Mouse (Mus musculus) left cerebral cortex, postnatal 25 days (tissue): ENCODE measurements around the gene Atp1a1. TPM values are rescaled to one million over a fixed set of nuclear protein-coding genes. Genes with fewer than 3 reads are reported as not detected.
A peak's percentile ranks its signal among the peaks of the same experiment; 100 is the strongest.

Source experiments
- DNase-seq, 2 experiments: peaks; one replicate each; pipeline ENCODE4 v3.0.0; 2022; ENCODE audit warnings: low spot score in 2 of 2, mixed read lengths in 1 of 2
- intact Hi-C: fragments of 180-260 bp; cut with DNase I; formaldehyde crosslinking; loops from one replicate; pipeline ENCODE4 v1.15.1; 2025
- total RNA-seq, 2 experiments: library from RNA; stranded (reverse); gene quantifications; 2 replicates each; pipeline ENCODE4 v1.2.3; 2021

Atp1a1 gene
- total RNA-seq, 2 experiments from 2014 or later = 1,156 to 1,300 TPM

GRCm38 (mm10) chr3:101570246-101570645, 34.2 kb downstream of the Atp1a1 start:
- intact Hi-C loops = loop anchor here (5.0 kb wide), 1 partner anchor 63 kb away; no protein-coding TSS in a partner anchor
- no peak for DNase-seq

GRCm38 (mm10) chr3:101568627-101569026, 35.9 kb downstream of the Atp1a1 start:
- no peak for DNase-seq
- intact Hi-C loops = no loop called here

- intact Hi-C loops = no loop called here
- DNase-seq = no peak
These were observed 40.5 kb downstream of the Atp1a1 start for GRCm38 (mm10) chr3:101564011-101564410.

GRCm38 (mm10) chr3:101562510-101563209, 41.8 kb downstream of the Atp1a1 start:
- no peak for DNase-seq
- intact Hi-C loops = no loop called here

- no peak for DNase-seq
- intact Hi-C loops = no loop called here
These were observed 42.5 kb downstream of the Atp1a1 start for GRCm38 (mm10) chr3:101561948-101562347.

- DNase-seq = no peak
- intact Hi-C loops = no loop called here
These were observed 43.5 kb downstream of the Atp1a1 start for GRCm38 (mm10) chr3:101560841-101561522.

GRCm38 (mm10) chr3:101556712-101557111, 47.8 kb downstream of the Atp1a1 start:
- intact Hi-C loops = no loop called here
- no peak for DNase-seq

GRCm38 (mm10) chr3:101552621-101553620, 51.6 kb downstream of the Atp1a1 start:
- intact Hi-C loops = no loop called here
- no peak for DNase-seq

- intact Hi-C loops = no loop called here
These were observed 52.8 kb downstream of the Atp1a1 start for GRCm38 (mm10) chr3:101551457-101552230.

GRCm38 (mm10) chr3:101549749-101550148, 54.7 kb downstream of the Atp1a1 start:
- DNase-seq = no peak
- intact Hi-C loops = no loop called here

More at GRCm38 (mm10) chr3:101551457-101552230, 52.8 kb downstream of the Atp1a1 start:
- peak in 1 of 2 experiments; percentile 53 for DNase-seq

GRCm38 (mm10) chr3:101544116-101544515, 60.4 kb downstream of the Atp1a1 start:
- intact Hi-C loops = no loop called here
- no peak for DNase-seq

- intact Hi-C loops = no loop called here
These were observed 62.9 kb downstream of the Atp1a1 start for GRCm38 (mm10) chr3:101541571-101541970.

GRCm38 (mm10) chr3:101540568-101540967, 63.9 kb downstream of the Atp1a1 start:
- intact Hi-C loops = no loop called here
- no peak for DNase-seq

More at GRCm38 (mm10) chr3:101541571-101541970, 62.9 kb downstream of the Atp1a1 start:
- no peak for DNase-seq

- peak in 1 of 2 experiments; percentile 53 for DNase-seq
These were observed 68.2 kb downstream of the Atp1a1 start for GRCm38 (mm10) chr3:101536322-101536721.

GRCm38 (mm10) chr3:101534311-101534710, 70.2 kb downstream of the Atp1a1 start:
- intact Hi-C loops = no loop called here

More at GRCm38 (mm10) chr3:101536322-101536721, 68.2 kb downstream of the Atp1a1 start:
- intact Hi-C loops = no loop called here

GRCm38 (mm10) chr3:101533373-101533772, 71.1 kb downstream of the Atp1a1 start:
- DNase-seq = no peak
- intact Hi-C loops = no loop called here

More at GRCm38 (mm10) chr3:101534311-101534710, 70.2 kb downstream of the Atp1a1 start:
- no peak for DNase-seq

- no peak for DNase-seq
- intact Hi-C loops = no loop called here
These were observed 73.6 kb downstream of the Atp1a1 start for GRCm38 (mm10) chr3:101530928-101531327.

GRCm38 (mm10) chr3:101528900-101529594, 75.4 kb downstream of the Atp1a1 start:
- intact Hi-C loops = no loop called here
- DNase-seq = no peak
